Mouse (Mus musculus): Measurements from ENCODE around the gene Gli1.

- TF ChIP-seq ZC3H11A (IDR thresholded peaks at IDR 0.05; ENCODE audit: low read depth, low read length): no peak
- TF ChIP-seq ZKSCAN1 (IDR thresholded peaks at IDR 0.05; ENCODE audit: borderline replicate concordance, low read depth, low read length): no peak
- TF ChIP-seq POLR2A (IDR thresholded peaks at IDR 0.05; ENCODE audit: low read depth, low read length): no peak
- no peak for TF ChIP-seq CTCF (conservative IDR thresholded peaks at IDR 0.05 in 1 of 2, IDR thresholded peaks at IDR 0.05 in 1 of 2; ENCODE audit: low read depth in 2 of 2, low read length in 2 of 2)
- no peak for TF ChIP-seq USF1 (IDR thresholded peaks at IDR 0.05; ENCODE audit: low read depth, low read length)
- TF ChIP-seq IRF4 (IDR thresholded peaks at IDR 0.05; ENCODE audit: low read depth, low read length): no peak
- TF ChIP-seq HCFC1 (IDR thresholded peaks at IDR 0.05; ENCODE audit: low read depth, low read length): no peak
- no peak for TF ChIP-seq CHD2 (IDR thresholded peaks at IDR 0.05; ENCODE audit: low read length)
- no peak for TF ChIP-seq JUND (conservative IDR thresholded peaks at IDR 0.05; ENCODE audit: low read depth, low read length)
Observed at GRCm38 (mm10) chr10:127318009-127318408, 23.8 kb downstream of the Gli1 start.
